Mouse (Mus musculus) lung, postnatal 0 days (tissue): ENCODE data around the gene Icam5. TPM values are rescaled to one million over a fixed set of nuclear protein-coding genes. Genes with fewer than 3 reads are reported as not detected.
"Not testable (repeated sequence)": the region's sequence is repeated elsewhere in the genome, so short reads cannot be mapped to it uniquely, and the experiment has no call there.

Experiments
- ATAC-seq: fragments of 200-750 bp; cut with Nextera tagmentation; 2 replicates; pipeline ENCODE4 v1.8.0; 2017; ENCODE audit warnings: moderate library complexity
- DNase-seq: peaks from one replicate; pipeline ENCODE4 v3.0.0-alpha.2; 2016; ENCODE audit warnings: low spot score
- H3K27ac ChIP-seq: fragments of 300-500 bp; sonication (generic); 2 replicates; pipeline ENCODE4 v1.5.1; 2014; ENCODE audit warnings: antibody characterized with exemption, mild to moderate bottlenecking, low read length, mixed read lengths
- H3K27me3 ChIP-seq: fragments of 300-500 bp; sonication (generic); replicated peaks from 2 replicates; pipeline ENCODE4 v1.6.1; 2014; ENCODE audit warnings: low read length, mixed read lengths; ENCODE audit not compliant: insufficient read depth
- H3K36me3 ChIP-seq: fragments of 300-500 bp; sonication (generic); 2 replicates; pipeline ENCODE4 v1.6.1; 2014; ENCODE audit warnings: low read length, mixed read lengths; ENCODE audit not compliant: insufficient read depth
- H3K4me1 ChIP-seq: fragments of 300-500 bp; sonication (generic); 2 replicates; pipeline ENCODE4 v1.6.1; 2014; ENCODE audit warnings: antibody characterized with exemption, low read depth, low read length, mixed read lengths; ENCODE audit not compliant: insufficient read depth
- H3K4me2 ChIP-seq: fragments of 300-500 bp; sonication (generic); replicated peaks from 2 replicates; pipeline ENCODE4 v1.6.1; 2014; ENCODE audit warnings: low read depth, mild to moderate bottlenecking, low read length, moderate library complexity, mixed read lengths
- H3K4me3 ChIP-seq: fragments of 300-500 bp; sonication (generic); 2 replicates; pipeline ENCODE4 v1.5.1; 2014; ENCODE audit warnings: low read depth, low read length
- H3K9ac ChIP-seq: fragments of 300-500 bp; sonication (generic); replicated peaks from 2 replicates; pipeline ENCODE4 v1.6.1; 2014; ENCODE audit warnings: low read depth, mild to moderate bottlenecking
- H3K9me3 ChIP-seq: fragments of 300-500 bp; sonication (generic); 2 replicates; pipeline ENCODE4 v1.6.1; 2016; ENCODE audit warnings: low read length, mixed read lengths
- CTCF ChIP-seq: IDR thresholded peaks from 2 replicates; pipeline ENCODE4 v1.5.1; 2016; ENCODE audit warnings: antibody characterized with exemption, mild to moderate bottlenecking
- EP300 ChIP-seq: IDR thresholded peaks from 2 replicates; pipeline ENCODE4 v1.6.1; 2016; ENCODE audit warnings: antibody characterized with exemption, mild to moderate bottlenecking, control low read depth
- WGBS: fragments of 180-500 bp; shearing (Covaris S2); extraction: QIAGEN DNeasy Blood & Tissue Kit; methylation state at CpG from one replicate; pipeline ENCODE4 v1.1.7; 2014; 5-methylcytosine and 5-hydroxymethylcytosine counted together
- polyA plus RNA-seq: library from polyadenylated mRNA; unstranded; fragments of >200 nt; fragmentation: Nextera tagmentation; extraction: Ambion mirVana; gene quantifications from 2 replicates; pipeline ENCODE4 v1.2.1, GENCODE M21; 2015

Icam5 gene
- polyA plus RNA-seq, 1 experiment from 2014 or later = 0.18 TPM

DNA sequence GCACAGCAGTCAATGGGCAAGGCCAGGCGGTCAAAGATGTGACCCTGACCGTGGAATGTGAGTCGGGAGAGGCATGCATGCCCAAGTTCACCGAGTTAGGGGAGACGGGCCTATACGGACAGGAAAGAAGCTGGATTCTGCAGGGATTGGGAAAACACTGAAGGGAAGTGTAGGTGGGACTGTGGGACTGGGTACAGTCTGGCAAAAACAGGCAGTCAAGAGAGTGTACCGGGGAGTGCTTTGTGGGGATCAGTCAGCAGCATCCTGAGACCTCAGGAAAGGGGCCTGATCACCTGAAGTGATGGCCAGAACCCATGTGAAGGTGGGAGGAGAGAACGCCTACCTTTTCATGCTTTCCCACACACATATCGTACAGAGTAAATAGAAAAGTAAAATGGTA, 3.7 kb downstream of the Icam5 start:
- ATAC-seq (no peak), DNase-seq (no peak)
- 37% methylated on average over 9 of the region's 9 CpGs for WGBS
- H3K27ac ChIP-seq = no peak overlapping the region
- H3K9me3 ChIP-seq = no peaks in the 10 kb centered on the region
- H3K27me3 ChIP-seq = peaks cover 42% of the 10 kb centered on the region
- H3K4me2 ChIP-seq = no peak overlapping the region
- no peak overlapping the region for H3K4me3 ChIP-seq
- no peaks in the 10 kb centered on the region for H3K36me3 ChIP-seq
- peaks cover 9% of the 10 kb centered on the region; the same call in 1 of the 2 replicates for H3K4me1 ChIP-seq
- H3K9ac ChIP-seq = no peak overlapping the region
- TF ChIP-seq EP300 = no peak
- no peak for TF ChIP-seq CTCF

DNA sequence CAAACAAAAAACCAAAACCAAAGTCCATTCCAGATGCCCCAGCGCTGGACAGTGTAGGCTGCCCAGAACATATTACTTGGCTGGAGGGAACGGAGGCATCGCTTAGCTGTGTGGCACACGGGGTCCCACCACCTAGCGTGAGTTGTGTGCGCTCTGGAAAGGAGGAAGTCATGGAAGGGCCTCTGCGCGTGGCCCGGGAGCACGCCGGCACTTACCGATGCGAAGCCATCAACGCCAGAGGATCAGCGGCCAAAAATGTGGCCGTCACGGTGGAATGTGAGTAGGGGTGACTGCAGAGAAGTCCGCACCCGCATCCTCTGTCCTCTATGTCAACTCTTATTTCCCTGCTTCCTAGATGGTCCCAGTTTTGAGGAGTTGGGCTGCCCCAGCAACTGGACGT, 4.3 kb downstream of the Icam5 start:
- Histone ChIP-seq H3K9ac (no peak overlapping the region), H3K36me3 (no peaks in the 10 kb centered on the region), H3K4me3 (no peak overlapping the region), H3K4me2 (no peak overlapping the region), H3K27ac (no peak overlapping the region), H3K4me1 (peaks cover 9% of the 10 kb centered on the region; the same call in 1 of the 2 replicates), H3K27me3 (peaks cover 42% of the 10 kb centered on the region), H3K9me3 (no peaks in the 10 kb centered on the region)
- no peak for DNase-seq
- ATAC-seq = no peak
- 17% methylated on average over 20 of the region's 20 CpGs for WGBS
- TF ChIP-seq CTCF (no peak), EP300 (no peak)

DNA sequence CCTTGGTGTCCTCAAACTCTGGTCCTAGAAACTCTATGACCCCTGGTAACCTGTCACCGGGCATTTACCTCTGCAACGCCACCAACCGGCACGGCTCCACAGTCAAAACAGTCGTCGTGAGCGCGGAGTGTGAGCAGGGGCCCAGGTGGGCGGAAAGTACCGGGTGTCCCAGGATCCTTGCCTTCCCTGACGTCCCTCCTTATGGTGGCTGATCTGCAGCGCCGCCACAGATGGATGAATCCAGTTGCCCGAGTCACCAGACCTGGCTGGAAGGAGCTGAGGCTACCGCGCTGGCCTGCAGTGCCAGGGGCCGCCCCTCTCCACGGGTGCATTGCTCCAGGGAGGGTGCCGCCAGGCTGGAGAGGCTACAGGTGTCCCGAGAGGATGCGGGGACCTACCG, 4.8 kb downstream of the Icam5 start:
- no peak overlapping the region for H3K27ac ChIP-seq
- no peak overlapping the region for H3K4me3 ChIP-seq
- DNase-seq = no peak
- WGBS = 6% methylated on average over 22 of the region's 22 CpGs
- H3K9ac ChIP-seq = no peak overlapping the region
- no peaks in the 10 kb centered on the region for H3K36me3 ChIP-seq
- no peak for ATAC-seq
- 0 out of 2 replicates have a peak overlapping the region, but pooled peaks have one; percentile 57 for H3K4me2 ChIP-seq
- H3K9me3 ChIP-seq = no peaks in the 10 kb centered on the region
- H3K27me3 ChIP-seq = peaks cover 42% of the 10 kb centered on the region
- TF ChIP-seq EP300 (no peak), CTCF (no peak)
- H3K4me1 ChIP-seq = peaks cover 9% of the 10 kb centered on the region; the same call in 1 of the 2 replicates

DNA sequence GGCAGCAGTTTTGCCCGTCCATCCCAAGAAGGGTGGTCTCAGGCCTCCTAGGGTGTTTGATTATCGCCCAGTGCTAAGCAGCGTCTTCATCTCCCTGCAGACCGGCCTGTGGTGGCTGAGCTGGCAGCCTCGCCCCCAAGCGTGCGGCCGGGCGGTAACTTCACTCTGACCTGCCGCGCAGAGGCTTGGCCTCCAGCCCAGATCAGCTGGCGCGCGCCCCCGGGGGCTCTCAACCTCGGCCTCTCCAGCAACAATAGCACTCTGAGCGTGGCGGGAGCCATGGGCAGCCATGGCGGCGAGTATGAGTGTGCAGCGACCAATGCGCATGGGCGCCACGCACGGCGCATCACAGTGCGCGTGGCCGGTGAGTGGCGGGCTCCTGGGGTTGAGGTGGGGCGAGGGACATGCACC, 5.6 kb downstream of the Icam5 start:
- TF ChIP-seq EP300 = no peak
- TF ChIP-seq CTCF = no peak
- Histone ChIP-seq H3K4me3 (peak overlapping the region; percentile 27), H3K27ac (no peak overlapping the region), H3K36me3 (no peaks in the 10 kb centered on the region), H3K27me3 (peaks cover 42% of the 10 kb centered on the region), H3K9ac (no peak overlapping the region), H3K4me1 (peaks cover 9% of the 10 kb centered on the region; the same call in 1 of the 2 replicates), H3K4me2 (peak overlapping the region; percentile 57), H3K9me3 (no peaks in the 10 kb centered on the region)
- ATAC-seq = peak; percentile 39
- WGBS = 3% methylated on average over 30 of the region's 31 CpGs
- peak; percentile 68 for DNase-seq

DNA sequence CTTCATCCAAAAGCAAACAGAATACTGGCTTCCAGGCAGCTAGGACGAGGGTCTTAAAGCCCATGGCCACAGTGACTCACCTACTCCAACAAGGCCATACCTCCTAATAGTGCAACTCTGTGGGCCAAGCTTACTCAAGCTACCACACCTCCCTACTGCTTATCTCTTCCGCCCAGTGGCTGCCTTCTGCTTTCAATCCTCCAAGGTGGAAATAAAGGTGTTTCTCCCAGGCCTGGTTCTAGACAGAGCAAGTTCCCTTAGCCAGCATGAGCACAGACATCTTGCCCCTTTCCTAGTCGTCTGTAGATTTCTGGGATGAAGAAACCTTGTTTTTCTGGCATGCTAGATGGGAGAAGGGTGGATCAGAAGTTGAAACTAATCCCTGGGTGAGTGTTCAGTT, 7.9 kb downstream of the Icam5 start:
- H3K4me3 ChIP-seq = no peak overlapping the region
- no peaks in the 10 kb centered on the region for H3K9me3 ChIP-seq
- 0 out of 2 replicates have a peak, but pooled peaks cover 5% of the 10 kb centered on the region for H3K4me1 ChIP-seq
- no peak overlapping the region for H3K4me2 ChIP-seq
- WGBS = 67% methylated on average over 3 of the region's 3 CpGs
- no peak overlapping the region for H3K27ac ChIP-seq
- TF ChIP-seq CTCF (no peak), EP300 (no peak)
- DNase-seq (no peak), ATAC-seq (no peak)
- no peak overlapping the region for H3K9ac ChIP-seq
- peaks cover 27% of the 10 kb centered on the region for H3K27me3 ChIP-seq
- no peaks in the 10 kb centered on the region for H3K36me3 ChIP-seq

DNA sequence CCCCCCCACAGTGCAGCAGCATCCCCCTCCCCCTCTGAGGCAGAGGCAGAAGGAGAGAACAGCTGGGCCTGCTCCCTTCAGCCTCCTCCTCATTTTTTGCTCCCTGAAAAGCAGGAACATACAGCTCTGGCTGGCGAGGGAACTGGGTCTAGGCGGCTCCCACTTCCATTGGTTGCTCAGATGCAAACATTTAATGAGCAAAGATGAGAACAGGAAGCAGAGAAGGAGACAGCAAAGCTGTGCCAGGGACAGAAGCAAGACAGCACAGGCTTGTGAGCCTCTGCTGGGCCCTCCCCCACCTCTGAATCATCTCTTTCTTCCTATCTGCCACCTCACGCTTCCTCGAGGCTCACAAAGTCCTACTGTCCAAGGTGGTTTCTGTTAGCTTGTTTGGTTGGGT, 9.4 kb downstream of the Icam5 start:
- 0 out of 2 replicates have a peak, but pooled peaks cover 5% of the 10 kb centered on the region for H3K4me1 ChIP-seq
- ATAC-seq (no peak), DNase-seq (no peak)
- H3K27ac ChIP-seq = no peak overlapping the region
- H3K27me3 ChIP-seq = peaks cover 13% of the 10 kb centered on the region
- H3K36me3 ChIP-seq = no peaks in the 10 kb centered on the region
- no peak overlapping the region for H3K4me3 ChIP-seq
- H3K9me3 ChIP-seq = no peaks in the 10 kb centered on the region
- no peak overlapping the region for H3K9ac ChIP-seq
- WGBS = 40% methylated on average over 4 of the region's 4 CpGs
- H3K4me2 ChIP-seq = no peak overlapping the region
- TF ChIP-seq EP300 (no peak), CTCF (no peak)

DNA sequence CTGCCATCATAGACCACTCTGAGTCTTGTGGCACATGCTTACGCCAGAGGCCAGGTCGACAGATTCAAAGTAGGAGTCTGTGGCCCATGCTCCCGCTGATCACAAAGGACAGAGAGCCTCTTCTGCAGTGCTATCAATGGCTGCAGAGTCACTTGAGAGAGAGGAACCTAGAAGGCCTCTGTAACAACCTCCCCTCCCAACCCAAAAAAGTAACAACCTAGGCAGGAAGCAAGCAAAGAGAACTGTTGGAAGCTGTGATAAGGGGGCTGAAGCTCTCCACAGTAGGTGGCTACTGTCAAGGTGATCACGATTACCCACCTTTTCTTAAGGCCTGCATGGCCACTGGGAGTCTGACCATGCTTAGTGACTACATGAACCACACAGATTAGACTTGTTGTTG, 11.7 kb downstream of the Icam5 start:
- no peaks in the 10 kb centered on the region; the same call in 1 of the 2 replicates for H3K27me3 ChIP-seq
- H3K4me1 ChIP-seq = no peaks in the 10 kb centered on the region
- H3K36me3 ChIP-seq = no peaks in the 10 kb centered on the region
- no peak for ATAC-seq
- 82% methylated on average over 4 of the region's 4 CpGs for WGBS
- no peak overlapping the region for H3K27ac ChIP-seq
- no peak overlapping the region for H3K4me2 ChIP-seq
- H3K9me3 ChIP-seq = no peaks in the 10 kb centered on the region
- no peak for DNase-seq
- no peak overlapping the region for H3K4me3 ChIP-seq
- no peak for TF ChIP-seq EP300
- no peak for TF ChIP-seq CTCF
- no peak overlapping the region for H3K9ac ChIP-seq

DNA sequence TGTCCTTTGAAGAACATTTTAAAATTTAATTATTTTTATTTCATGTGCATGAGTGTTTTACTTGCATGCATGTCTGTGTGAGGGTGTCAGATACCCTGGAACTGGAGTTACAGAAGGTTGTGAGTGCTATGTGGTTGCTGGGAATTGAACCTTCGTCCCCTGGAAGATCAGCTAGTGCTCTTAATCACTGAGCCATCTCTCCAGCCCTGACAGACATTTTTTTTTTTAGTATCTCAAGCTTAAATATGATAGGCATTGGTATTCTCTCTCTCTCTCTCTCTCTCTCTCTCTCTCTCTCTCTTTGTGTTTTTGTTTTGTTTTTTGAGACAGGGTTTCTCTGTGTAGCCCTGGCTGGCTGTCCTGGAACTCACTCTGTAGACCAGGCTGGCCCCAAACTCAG, 12.9 kb downstream of the Icam5 start:
- H3K9ac ChIP-seq, H3K9me3 ChIP-seq, DNase-seq, H3K36me3 ChIP-seq, H3K4me3 ChIP-seq, H3K27me3 ChIP-seq, H3K27ac ChIP-seq, ATAC-seq, H3K4me2 ChIP-seq, H3K4me1 ChIP-seq: not testable (repeated sequence)
- 38% methylated on average over 1 of the region's 1 CpGs for WGBS
